Mouse (Mus musculus) stomach, embryonic 15.5 days (tissue): ENCODE results near the gene Acads. TPM values are rescaled to one million over a fixed set of nuclear protein-coding genes. Genes with fewer than 3 reads are reported as not detected.

Experiments
- ATAC-seq: fragments of 200-750 bp; cut with Nextera tagmentation; 2 replicates; pipeline ENCODE4 v1.8.0; 2017; ENCODE audit warnings: low read depth, moderate number of reproducible peaks, moderate TSS enrichment; ENCODE audit not compliant: insufficient read depth, low FRiP score
- H3K27ac ChIP-seq: fragments of 300-500 bp; sonication (generic); 2 replicates; pipeline ENCODE4 v1.5.1; 2015; ENCODE audit warnings: mild to moderate bottlenecking, inconsistent platforms
- H3K27me3 ChIP-seq: fragments of 300-500 bp; sonication (generic); replicated peaks from 2 replicates; pipeline ENCODE4 v1.6.1; 2015; ENCODE audit warnings: inconsistent platforms
- H3K36me3 ChIP-seq: fragments of 300-500 bp; sonication (generic); 2 replicates; pipeline ENCODE4 v1.6.1; 2015; ENCODE audit warnings: inconsistent platforms
- H3K4me1 ChIP-seq: fragments of 300-500 bp; sonication (generic); 2 replicates; pipeline ENCODE4 v1.6.1; 2015; ENCODE audit warnings: inconsistent platforms
- H3K4me2 ChIP-seq: fragments of 300-500 bp; sonication (generic); 2 replicates; pipeline ENCODE4 v1.6.1; 2015; ENCODE audit warnings: mild to moderate bottlenecking, inconsistent platforms
- H3K4me3 ChIP-seq: fragments of 300-500 bp; sonication (generic); replicated peaks from 2 replicates; pipeline ENCODE4 v1.5.1; 2015; ENCODE audit warnings: inconsistent platforms
- H3K9ac ChIP-seq: fragments of 300-500 bp; sonication (generic); 2 replicates; pipeline ENCODE4 v1.6.1; 2015; ENCODE audit warnings: inconsistent platforms
- H3K9me3 ChIP-seq: fragments of 300-500 bp; sonication (generic); 2 replicates; pipeline ENCODE4 v1.6.1; 2016; ENCODE audit warnings: inconsistent platforms
- WGBS: fragments of 180-500 bp; shearing (Covaris S2); methylation state at CpG from one replicate; pipeline ENCODE4 v1.1.7; 2015; 5-methylcytosine and 5-hydroxymethylcytosine counted together
- polyA plus RNA-seq: library from polyadenylated mRNA; unstranded; fragments of >200 nt; fragmentation: Nextera tagmentation; extraction: Ambion mirVana; gene quantifications from 2 replicates; pipeline ENCODE4 v1.2.1, GENCODE M21; 2015

Gene Acads
- polyA plus RNA-seq, 1 experiment from 2014 or later: 64.1 TPM

DNA sequence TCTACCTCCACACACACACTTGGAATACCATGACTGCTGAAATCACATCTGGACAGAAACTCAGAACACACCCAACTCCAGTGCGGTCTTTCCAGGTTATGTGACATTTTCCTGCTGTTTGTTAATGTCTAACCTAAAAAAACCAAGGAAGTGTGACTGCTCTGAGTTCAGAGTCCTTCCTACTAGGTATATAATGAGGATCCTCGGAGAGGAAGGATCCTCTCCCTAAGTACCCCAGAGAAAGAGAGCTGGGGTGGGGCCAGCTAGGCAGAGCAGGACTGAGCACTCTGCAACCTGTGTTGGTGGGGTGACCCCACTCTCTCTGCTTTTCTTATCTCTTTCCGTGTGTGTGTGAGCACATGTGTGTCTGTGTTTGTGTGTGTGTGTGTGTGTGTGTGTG, 28.2 kb upstream of the Acads start:
- 80% methylated on average over 3 of the region's 3 CpGs for WGBS
- Histone ChIP-seq H3K27me3 (no peaks in the 10 kb centered on the region), H3K27ac (no peak overlapping the region), H3K4me3 (no peak overlapping the region), H3K4me2 (no peak overlapping the region), H3K9ac (no peak overlapping the region), H3K9me3 (no peaks in the 10 kb centered on the region), H3K4me1 (peaks cover under 1% of the 10 kb centered on the region; the same call in 1 of the 2 replicates), H3K36me3 (peaks cover 51% of the 10 kb centered on the region)
- ATAC-seq: no peak

DNA sequence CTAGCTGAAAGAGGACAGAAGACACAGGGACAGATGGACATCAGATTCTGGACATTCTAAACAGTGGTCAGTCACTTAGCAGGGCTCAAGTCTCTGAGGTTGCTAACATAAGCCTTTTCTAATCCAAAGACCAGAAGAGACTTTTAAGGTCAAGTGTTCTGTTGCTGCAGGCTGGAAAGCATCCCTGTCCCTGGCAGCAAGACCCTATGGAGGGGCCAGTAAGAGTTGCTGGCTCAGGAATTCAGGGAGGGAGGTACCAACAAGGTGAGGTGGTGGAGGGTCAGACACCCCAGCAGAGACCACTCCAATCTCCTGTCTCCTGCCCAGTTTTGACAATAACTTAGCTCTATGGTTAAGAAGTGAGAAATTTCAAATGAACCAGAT, 27.6 kb upstream of the Acads start:
- no peak overlapping the region for H3K9ac ChIP-seq
- no peaks in the 10 kb centered on the region for H3K4me1 ChIP-seq
- H3K27ac ChIP-seq: no peak overlapping the region
- H3K4me3 ChIP-seq: no peak overlapping the region
- H3K9me3 ChIP-seq: no peaks in the 10 kb centered on the region
- no peak overlapping the region for H3K4me2 ChIP-seq
- H3K27me3 ChIP-seq: no peaks in the 10 kb centered on the region
- no peak for ATAC-seq
- H3K36me3 ChIP-seq: peaks cover 51% of the 10 kb centered on the region

GRCm38 (mm10) chr5:115145976-115146746, 27.0 kb upstream of the Acads start:
- WGBS: 77% methylated on average over 6 of the region's 6 CpGs
- Histone ChIP-seq H3K4me2 (no peak overlapping the region), H3K9ac (no peak overlapping the region), H3K4me3 (no peak overlapping the region), H3K27ac (no peak overlapping the region), H3K36me3 (peaks cover 50% of the 10 kb centered on the region), H3K27me3 (no peaks in the 10 kb centered on the region), H3K9me3 (no peaks in the 10 kb centered on the region), H3K4me1 (no peaks in the 10 kb centered on the region)
- ATAC-seq: no peak

GRCm38 (mm10) chr5:115145253-115145968, 26.3 kb upstream of the Acads start:
- H3K4me3 ChIP-seq: no peak overlapping the region
- 77% methylated on average over 11 of the region's 11 CpGs for WGBS
- H3K36me3 ChIP-seq: peaks cover 43% of the 10 kb centered on the region
- no peak overlapping the region for H3K4me2 ChIP-seq
- H3K9ac ChIP-seq: no peak overlapping the region
- ATAC-seq: no peak
- no peaks in the 10 kb centered on the region for H3K4me1 ChIP-seq
- H3K9me3 ChIP-seq: no peaks in the 10 kb centered on the region
- no peaks in the 10 kb centered on the region for H3K27me3 ChIP-seq
- H3K27ac ChIP-seq: no peak overlapping the region

- Histone ChIP-seq H3K4me2 (no peak overlapping the region), H3K27me3 (no peaks in the 10 kb centered on the region), H3K27ac (no peak overlapping the region), H3K9ac (no peak overlapping the region), H3K4me1 (no peaks in the 10 kb centered on the region), H3K4me3 (no peak overlapping the region), H3K9me3 (no peaks in the 10 kb centered on the region), H3K36me3 (peaks cover 34% of the 10 kb centered on the region)
- no peak for ATAC-seq
- whole genome bisulfite sequencing: 63% methylated on average over 6 of the region's 6 CpGs
These were observed 25.3 kb upstream of the Acads start for GRCm38 (mm10) chr5:115144471-115144870.

- Histone ChIP-seq H3K27ac (no peak overlapping the region), H3K4me1 (no peaks in the 10 kb centered on the region), H3K9ac (no peak overlapping the region), H3K27me3 (no peaks in the 10 kb centered on the region), H3K4me2 (no peak overlapping the region), H3K36me3 (peaks cover 30% of the 10 kb centered on the region), H3K4me3 (no peak overlapping the region), H3K9me3 (no peaks in the 10 kb centered on the region)
- WGBS: 72% methylated on average over 10 of the region's 10 CpGs
- ATAC-seq: no peak
These were observed 24.4 kb upstream of the Acads start for GRCm38 (mm10) chr5:115143552-115143951.

GRCm38 (mm10) chr5:115142166-115142697, 23.1 kb upstream of the Acads start:
- no peaks in the 10 kb centered on the region for H3K4me1 ChIP-seq
- 91% methylated on average over 9 of the region's 9 CpGs for WGBS
- no peak for ATAC-seq

GRCm38 (mm10) chr5:115140726-115141125, 21.6 kb upstream of the Acads start:
- no peaks in the 10 kb centered on the region for H3K4me1 ChIP-seq
- no peak for ATAC-seq
- no peak overlapping the region for H3K27ac ChIP-seq
- H3K4me2 ChIP-seq: no peak overlapping the region
- H3K36me3 ChIP-seq: peaks cover 4% of the 10 kb centered on the region; the same call in 1 of the 2 replicates
- 41% methylated on average over 3 of the region's 3 CpGs for WGBS
- no peak overlapping the region for H3K4me3 ChIP-seq
- no peak overlapping the region for H3K9ac ChIP-seq
- no peaks in the 10 kb centered on the region for H3K27me3 ChIP-seq
- H3K9me3 ChIP-seq: no peaks in the 10 kb centered on the region

More at GRCm38 (mm10) chr5:115142166-115142697, 23.1 kb upstream of the Acads start:
- Histone ChIP-seq H3K9ac (no peak overlapping the region), H3K4me3 (no peak overlapping the region), H3K4me2 (no peak overlapping the region), H3K9me3 (no peaks in the 10 kb centered on the region), H3K36me3 (peaks cover 17% of the 10 kb centered on the region), H3K27me3 (no peaks in the 10 kb centered on the region), H3K27ac (no peak overlapping the region)

DNA sequence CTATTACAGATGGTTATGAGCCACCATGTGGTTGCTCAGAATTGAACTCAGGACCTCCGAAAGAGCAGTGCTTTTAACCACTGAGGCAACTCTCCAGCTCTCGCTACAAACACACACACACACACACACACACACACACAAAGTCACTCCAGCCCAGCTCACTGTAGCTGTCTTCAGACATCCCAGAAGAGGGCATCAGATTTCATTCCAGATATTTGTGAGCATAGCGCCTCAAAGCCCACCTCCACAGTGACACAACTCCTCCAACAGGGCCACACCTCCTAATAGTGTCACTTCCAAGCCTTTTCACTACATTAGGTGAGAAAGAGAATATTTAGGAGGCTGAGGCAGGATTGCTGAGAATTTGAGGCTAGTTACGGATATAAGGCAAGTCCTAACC, 20.0 kb upstream of the Acads start:
- H3K9me3 ChIP-seq: no peaks in the 10 kb centered on the region
- H3K27ac ChIP-seq: no peak overlapping the region
- H3K4me3 ChIP-seq: no peak overlapping the region
- H3K9ac ChIP-seq: no peak overlapping the region
- WGBS: 56% methylated on average over 4 of the region's 4 CpGs
- 0 out of 2 replicates have a peak, but pooled peaks cover 2% of the 10 kb centered on the region for H3K36me3 ChIP-seq
- no peaks in the 10 kb centered on the region for H3K27me3 ChIP-seq
- no peak overlapping the region for H3K4me2 ChIP-seq
- ATAC-seq: no peak
- no peaks in the 10 kb centered on the region for H3K4me1 ChIP-seq

GRCm38 (mm10) chr5:115134234-115135165, 15.4 kb upstream of the Acads start, which contains the start of gene Unc119b:
TSS of gene Unc119b (minus strand) at chr5:115134975.
- Histone ChIP-seq H3K9ac (peak within 1 kb of the TSS; percentile 78), H3K27ac (0 out of 2 replicates have a peak within 1 kb of the TSS, but pooled peaks have one; percentile 41), H3K27me3 (no peaks in the 10 kb centered on the region), H3K4me1 (peaks cover 14% of the 10 kb centered on the region), H3K4me2 (peak within 1 kb of the TSS; percentile 94), H3K9me3 (no peaks in the 10 kb centered on the region), H3K4me3 (peak within 1 kb of the TSS; percentile 81), H3K36me3 (no peaks in the 10 kb centered on the region)
- ATAC-seq: peak; percentile 94
- WGBS: under 1% methylated on average over 76 of the region's 81 CpGs

DNA sequence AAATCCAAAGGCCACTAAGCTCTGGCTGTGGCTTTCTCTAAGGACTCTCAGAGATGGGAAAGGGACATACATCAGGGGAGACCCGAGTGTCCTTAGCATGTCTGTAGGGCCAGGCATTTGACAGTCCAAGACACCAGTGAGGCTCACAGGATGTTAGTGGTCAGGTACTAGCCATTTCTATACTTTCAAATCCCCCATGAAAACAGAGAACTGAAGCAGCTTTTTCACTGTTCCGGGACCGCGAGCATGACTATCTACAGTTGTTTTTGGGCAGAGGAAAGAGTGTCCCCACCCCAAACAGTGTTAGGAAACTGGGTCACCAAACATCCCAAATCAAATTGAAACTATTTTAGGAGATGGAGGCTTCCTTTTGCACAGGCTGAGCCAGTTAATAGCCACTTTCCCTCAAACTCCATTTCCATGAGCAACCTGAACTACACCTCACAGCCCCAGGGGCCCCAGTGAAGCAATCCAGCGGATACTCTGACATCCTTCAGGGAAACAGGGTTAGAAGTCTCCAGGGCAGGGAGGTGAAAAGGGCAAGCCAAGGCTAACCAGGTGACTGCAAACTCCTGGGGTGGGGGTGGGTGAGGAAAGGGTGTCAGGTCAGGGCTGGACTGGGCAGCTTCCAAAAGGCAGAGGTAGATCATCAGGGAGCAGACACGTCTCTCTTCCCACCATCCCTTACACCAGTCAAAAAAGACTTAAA, 14.4 kb upstream of the Acads start:
- H3K4me2 ChIP-seq: peak overlapping the region; percentile 94
- 0 out of 2 replicates have a peak, but pooled peaks cover 4% of the 10 kb centered on the region for H3K36me3 ChIP-seq
- H3K27me3 ChIP-seq: no peaks in the 10 kb centered on the region
- peak overlapping the region; percentile 6; the same call in 1 of the 2 replicates for H3K9ac ChIP-seq
- no peak overlapping the region for H3K27ac ChIP-seq
- no peak for ATAC-seq
- peaks cover 14% of the 10 kb centered on the region for H3K4me1 ChIP-seq
- H3K4me3 ChIP-seq: peak overlapping the region; percentile 81
- 57% methylated on average over 6 of the region's 6 CpGs for WGBS
- H3K9me3 ChIP-seq: no peaks in the 10 kb centered on the region
